Mouse (Mus musculus) bone marrow macrophage, adult 2 months (primary cell): ENCODE results near the gene Bdh1.

Experiments
- CTCF ChIP-seq: IDR thresholded peaks from 2 replicates; pipeline ENCODE4 v1.5.1; 2012; ENCODE audit warnings: low read depth, mild to moderate bottlenecking, low read length, moderate library complexity
- POLR2A ChIP-seq: IDR thresholded peaks from 2 replicates; pipeline ENCODE4 v1.6.1; 2012; ENCODE audit warnings: mild to moderate bottlenecking, low read depth, low read length, borderline replicate concordance

GRCm38 (mm10) chr16:31428335-31428674 is 6.2 kb downstream of the Bdh1 start:
- TF ChIP-seq CTCF (no peak), POLR2A (no peak)
